11 mouse cellular contexts compared by ENCODE assay signal in the genomic region with DNA sequence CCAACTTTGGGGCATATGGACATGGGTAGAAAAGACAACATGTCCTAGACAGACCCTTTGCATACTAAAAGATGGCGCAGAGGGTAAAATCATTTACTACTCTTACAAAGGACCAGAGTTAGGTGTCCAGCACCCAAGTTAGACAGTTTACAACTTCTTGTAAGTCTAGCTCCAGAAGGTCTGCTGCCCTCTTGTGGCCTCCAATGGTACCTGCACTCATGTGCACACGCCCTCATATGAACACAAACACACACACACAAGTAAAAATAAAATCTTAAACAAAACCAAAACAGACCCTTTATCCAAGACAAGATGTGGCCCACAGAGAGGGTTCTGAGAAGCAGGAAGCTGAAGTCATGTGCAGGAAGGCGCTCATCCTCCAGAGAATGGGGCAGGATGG. TPM values are rescaled to one million over a fixed set of nuclear protein-coding genes. Genes with fewer than 3 reads are reported as not detected.
DNase-seq lines count a peak whose midpoint lies in the region; ATAC-seq and TF ChIP-seq lines count a peak whose summit lies in the region.
"Had no signal": no experiment of that assay in that cellular context is flagged by ENCODE, and none has a peak within 500 bp of the region (broad histone marks: within the 10 kb centered on the region; RNA-seq: fewer than 3 reads in every experiment).

No protein-coding gene starts in this region.

- TF ChIP-seq POLR2A in cerebellum, adult 2 months (IDR thresholded peaks at IDR 0.05; ENCODE audit: borderline replicate concordance, insufficient read depth, low read length), result no peak
- TF ChIP-seq POLR2A in CH12.LX (IDR thresholded peaks at IDR 0.05; ENCODE audit: low read depth, low read length), result no peak
- TF ChIP-seq POLR2A in embryonic fibroblast, embryonic 13.5 days (IDR thresholded peaks at IDR 0.05; ENCODE audit: low read depth, low read length), result no peak

- no peak for TF ChIP-seq EP300 in liver, postnatal 0 days (IDR thresholded peaks at IDR 0.05; ENCODE audit: low read depth)
- no peak for TF ChIP-seq EP300 in CH12.LX (IDR thresholded peaks at IDR 0.05; ENCODE audit: low read length)

- no peak overlapping the region for H3K4me3 ChIP-seq in cerebellum, adult 2 months (replicated peaks; ENCODE audit: insufficient read depth, low read depth, low read length)
- no peak overlapping the region for H3K4me3 ChIP-seq in liver, postnatal 0 days (ENCODE audit: low read depth, low read length)
- H3K4me3 ChIP-seq in CH12.LX (replicated peaks in 1 of 3; ENCODE audit: low read depth in 2 of 3, low read length in 2 of 3, poor library complexity in 1 of 3), result no peak overlapping the region
- H3K4me3 ChIP-seq in embryonic fibroblast, embryonic 13.5 days (ENCODE audit: insufficient read depth, low read length), result no peak overlapping the region
- H3K4me3 ChIP-seq: forebrain, embryonic 15.5 days; stomach, embryonic 15.5 days had no signal

- in situ Hi-C loops in CH12.LX (cut with MboI; ENCODE audit: low pct_ligation_motif_present, low pct_unique_long_range_greater_than_20kb, low sequenced_read_pairs), result no loop called here

- no peak overlapping the region for H3K27ac ChIP-seq in cerebellum, adult 2 months (ENCODE audit: insufficient read depth, low read length)
- no peak overlapping the region for H3K27ac ChIP-seq in liver, postnatal 0 days (ENCODE audit: low read depth)
- H3K27ac ChIP-seq in CH12.LX (ENCODE audit: insufficient read depth, low read depth), result no peak overlapping the region
- no peak overlapping the region for H3K27ac ChIP-seq in embryonic fibroblast, embryonic 13.5 days (ENCODE audit: insufficient read depth, low read length)
- H3K27ac ChIP-seq: forebrain, embryonic 15.5 days; stomach, embryonic 15.5 days had no signal

- peak; percentile 17; the same call in 1 of the 2 replicates for TF ChIP-seq CTCF in cerebellum, adult 2 months (IDR thresholded peaks at IDR 0.05; ENCODE audit: borderline replicate concordance, insufficient read depth, low read depth, low read length)
- TF ChIP-seq CTCF in liver, postnatal 0 days (IDR thresholded peaks at IDR 0.05; ENCODE audit: low read depth), result peak; percentile 58
- peak; percentile 13 to 43; a peak in 2 of 4 replicates for TF ChIP-seq CTCF in CH12.LX (conservative IDR thresholded peaks at IDR 0.05 in 1 of 2, IDR thresholded peaks at IDR 0.05 in 1 of 2; ENCODE audit: low read depth in 2 of 2, low read length in 2 of 2)
- peak; percentile 2; the same call in 1 of the 2 replicates for TF ChIP-seq CTCF in embryonic fibroblast, embryonic 13.5 days (IDR thresholded peaks at IDR 0.05; ENCODE audit: borderline replicate concordance, insufficient read depth, low read length)

- H3K9me3 ChIP-seq in liver, postnatal 0 days (ENCODE audit: low read length), result no peaks in the 10 kb centered on the region
- H3K9me3 ChIP-seq in CH12.LX (replicated peaks; ENCODE audit: low read length), result peaks cover 7% of the 10 kb centered on the region
- H3K9me3 ChIP-seq: forebrain, embryonic 15.5 days; stomach, embryonic 15.5 days had no signal

- no peak overlapping the region for H3K4me2 ChIP-seq in liver, postnatal 0 days (ENCODE audit: low read depth, low read length)
- no peak overlapping the region for H3K4me2 ChIP-seq in CH12.LX (ENCODE audit: insufficient read depth, low read depth, poor library complexity, severe bottlenecking)
- H3K4me2 ChIP-seq: forebrain, embryonic 15.5 days; stomach, embryonic 15.5 days had no signal

- no peak overlapping the region for H3K9ac ChIP-seq in liver, postnatal 0 days (replicated peaks)
- H3K9ac ChIP-seq in CH12.LX (ENCODE audit: insufficient read depth, low read depth), result no peak overlapping the region
- H3K9ac ChIP-seq: forebrain, embryonic 15.5 days; stomach, embryonic 15.5 days had no signal

- 97% methylated on average over 3 of the region's 3 CpGs for WGBS in cerebellum, adult 2 months
- WGBS in liver, postnatal 0 days (ENCODE audit: insufficient replicate concordance), result 85% methylated on average over 3 of the region's 3 CpGs

- peaks cover 30% of the 10 kb centered on the region for H3K4me1 ChIP-seq in cerebellum, adult 2 months (ENCODE audit: control insufficient read depth, insufficient read depth, low read length)
- H3K4me1 ChIP-seq in liver, postnatal 0 days (ENCODE audit: insufficient read depth), result peaks cover 18% of the 10 kb centered on the region
- peaks cover 6 to 42% of the 10 kb centered on the region in 2 experiments; a peak in 3 of 4 replicates for H3K4me1 ChIP-seq in CH12.LX (ENCODE audit: control insufficient read depth in 1 of 2, insufficient read depth in 2 of 2)
- H3K4me1 ChIP-seq in embryonic fibroblast, embryonic 13.5 days (ENCODE audit: control insufficient read depth, insufficient read depth, low read length), result peaks cover 6% of the 10 kb centered on the region

- no peak for ATAC-seq in liver, postnatal 0 days
- ATAC-seq: forebrain, embryonic 15.5 days had no signal

- no peaks in the 10 kb centered on the region for H3K79me2 ChIP-seq in CH12.LX (replicated peaks; ENCODE audit: control insufficient read depth, extremely low read depth, insufficient read depth, poor library complexity, severe bottlenecking)

- no peaks in the 10 kb centered on the region for H3K27me3 ChIP-seq in cerebellum, adult 2 months (ENCODE audit: control insufficient read depth, insufficient read depth, low read length)
- H3K27me3 ChIP-seq in liver, postnatal 0 days (ENCODE audit: insufficient read depth, low read length), result no peaks in the 10 kb centered on the region
- no peaks in the 10 kb centered on the region for H3K27me3 ChIP-seq in CH12.LX (replicated peaks)
- H3K27me3 ChIP-seq: forebrain, embryonic 15.5 days; stomach, embryonic 15.5 days had no signal

- no peak for TF ChIP-seq RAD21 in CH12.LX (IDR thresholded peaks at IDR 0.05; ENCODE audit: low read depth, low read length)

- H3K36me3 ChIP-seq in liver, postnatal 0 days (replicated peaks; ENCODE audit: insufficient read depth, low read length), result peaks cover 7% of the 10 kb centered on the region
- H3K36me3 ChIP-seq in CH12.LX (replicated peaks in 1 of 2; ENCODE audit: control insufficient read depth in 1 of 2, insufficient read depth in 1 of 2, low read length in 1 of 2), result peaks cover 16 to 55% of the 10 kb centered on the region in 2 experiments
- H3K36me3 ChIP-seq: stomach, embryonic 15.5 days had no signal

- dilution Hi-C loops in CH12.LX (cut with MboI; ENCODE audit: extremely low pct_ligation_motif_present, extremely low pct_unique_long_range_greater_than_20kb, low sequenced_read_pairs), result no loop called here

- DNase-seq in cerebellum, adult 2 months, result no peak
- no peak for DNase-seq in cerebellum, adult 11-12 months
- no peak for DNase-seq in liver, postnatal 0 days
- DNase-seq in liver (no peak), CH12.LX (ENCODE audit: extremely low read depth) (no peak)
- DNase-seq in cerebellum, postnatal 36 days, result no peak
- DNase-seq in adrenal gland, adult 8-10 months, result no peak
- DNase-seq: kidney, adult 18-20 months had no signal

TF ChIP-seq in CH12.LX, 34 proteins besides CTCF, POLR2A, EP300 and RAD21 (continues in another document):
- TF ChIP-seq ZMIZ1 (IDR thresholded peaks at IDR 0.05; ENCODE audit: low read depth, low read length) (no peak), MYC (IDR thresholded peaks at IDR 0.05; ENCODE audit: low read depth, low read length) (no peak), BHLHE40 (IDR thresholded peaks at IDR 0.05; ENCODE audit: low read depth, low read length) (no peak), JUND (conservative IDR thresholded peaks at IDR 0.05; ENCODE audit: low read depth, low read length) (no peak)

RNA-seq across cellular contexts. Expression of gene Orai2, which starts 2.4 kb away (rescaled TPM):
- polyA plus RNA-seq in cerebellum, adult 2 months (2012; rRNA removed), result 64.9 and 66.9 TPM in 2 replicates
- polyA plus RNA-seq in liver, postnatal 0 days (2015; fragmentation: Nextera tagmentation; extraction: Ambion mirVana), result 4.4 and 4.5 TPM in 2 replicates
- total RNA-seq in CH12.LX (2012; rRNA removed) (7.3 and 8.8 TPM in 2 replicates), CH12.LX (2014; rRNA removed) (6.4 and 7.3 TPM in 2 replicates)
- polyA plus RNA-seq in CH12.LX (2012; ENCODE audit: insufficient read length, low read depth), result 7.4 TPM in 2 replicates
- 11.3 and 14.6 TPM in 2 replicates for polyA plus RNA-seq in embryonic fibroblast, embryonic 13.5 days (2011; ENCODE audit: insufficient read length, low read depth, missing spikeins)
- total RNA-seq in adrenal gland, adult 8-10 months (2022), result 1 to 10 TPM; 2.5 to 5.7 (median 4.6) TPM

RNA-seq across cellular contexts. Expression of gene Prkrip1, which starts 30.7 kb away (rescaled TPM):
- polyA plus RNA-seq in cerebellum, adult 2 months (2012; rRNA removed), result 36.2 and 38.0 TPM in 2 replicates
- 19.6 and 19.9 TPM in 2 replicates for polyA plus RNA-seq in liver, postnatal 0 days (2015; fragmentation: Nextera tagmentation; extraction: Ambion mirVana)
- total RNA-seq in CH12.LX (2012; rRNA removed) (45.5 and 59.1 TPM in 2 replicates), CH12.LX (2014; rRNA removed) (43.7 and 47.7 TPM in 2 replicates)
- 94.8 and 117 TPM in 2 replicates for polyA plus RNA-seq in CH12.LX (2012; ENCODE audit: insufficient read length, low read depth)
- 39.4 TPM in 2 replicates for polyA plus RNA-seq in embryonic fibroblast, embryonic 13.5 days (2011; ENCODE audit: insufficient read length, low read depth, missing spikeins)
- 10 to 100 TPM; 28.2 to 37.8 (median 33.4) TPM for total RNA-seq in adrenal gland, adult 8-10 months (2022)

RNA-seq across cellular contexts. Expression of gene Alkbh4, which starts 32.1 kb away (rescaled TPM):
- polyA plus RNA-seq in cerebellum, adult 2 months (2012; rRNA removed), result 15.7 and 17.2 TPM in 2 replicates
- 8.8 and 9.2 TPM in 2 replicates for polyA plus RNA-seq in liver, postnatal 0 days (2015; fragmentation: Nextera tagmentation; extraction: Ambion mirVana)
- total RNA-seq in CH12.LX (2012; rRNA removed) (12.9 and 15.7 TPM in 2 replicates), CH12.LX (2014; rRNA removed) (10.2 and 12.2 TPM in 2 replicates)
- polyA plus RNA-seq in CH12.LX (2012; ENCODE audit: insufficient read length, low read depth), result 12.0 and 15.9 TPM in 2 replicates
- 8.1 and 8.8 TPM in 2 replicates for polyA plus RNA-seq in embryonic fibroblast, embryonic 13.5 days (2011; ENCODE audit: insufficient read length, low read depth, missing spikeins)
- 10 to 100 TPM in 1 of 4 experiments, 1 to 10 TPM in 3; 8.3 to 11.1 (median 8.7) TPM for total RNA-seq in adrenal gland, adult 8-10 months (2022)

RNA-seq across cellular contexts. Expression of gene Lrwd1, which starts 32.2 kb away (rescaled TPM):
- 21.5 and 23.7 TPM in 2 replicates for polyA plus RNA-seq in cerebellum, adult 2 months (2012; rRNA removed)
- 13.7 and 16.5 TPM in 2 replicates for polyA plus RNA-seq in liver, postnatal 0 days (2015; fragmentation: Nextera tagmentation; extraction: Ambion mirVana)
- total RNA-seq in CH12.LX (2012; rRNA removed) (58.9 and 62.1 TPM in 2 replicates), CH12.LX (2014; rRNA removed) (49.6 and 54.3 TPM in 2 replicates)
- polyA plus RNA-seq in CH12.LX (2012; ENCODE audit: insufficient read length, low read depth), result 52.2 and 65.9 TPM in 2 replicates
- polyA plus RNA-seq in embryonic fibroblast, embryonic 13.5 days (2011; ENCODE audit: insufficient read length, low read depth, missing spikeins), result 22.5 and 24.1 TPM in 2 replicates
- total RNA-seq in adrenal gland, adult 8-10 months (2022), result 10 to 100 TPM; 10.8 to 21.6 (median 14.9) TPM

RNA-seq across cellular contexts. Expression of gene Polr2j, which starts 51.6 kb away (rescaled TPM):
- 121 and 123 TPM in 2 replicates for polyA plus RNA-seq in cerebellum, adult 2 months (2012; rRNA removed)
- polyA plus RNA-seq in liver, postnatal 0 days (2015; fragmentation: Nextera tagmentation; extraction: Ambion mirVana), result 99.8 and 112 TPM in 2 replicates
- total RNA-seq in CH12.LX (2012; rRNA removed), result 137 and 186 TPM in 2 replicates
- 160 and 178 TPM in 2 replicates for total RNA-seq in CH12.LX (2014; rRNA removed)
- 117 and 121 TPM in 2 replicates for polyA plus RNA-seq in CH12.LX (2012; ENCODE audit: insufficient read length, low read depth)
- 67.7 TPM in 2 replicates for polyA plus RNA-seq in embryonic fibroblast, embryonic 13.5 days (2011; ENCODE audit: insufficient read length, low read depth, missing spikeins)
- total RNA-seq in adrenal gland, adult 8-10 months (2022), result 10 to 100 TPM; 74.7 to 93.5 (median 85.9) TPM

Comparison
In these comparisons a context has a peak if more than half of its experiments do, and no peak if none do; other contexts are left out.
1. CTCF ChIP-seq: peak in every context shown above with its lines; median percentile 58 in liver, postnatal 0 days; 28 in CH12.LX; 17 in cerebellum, adult 2 months; 2 in embryonic fibroblast, embryonic 13.5 days.